Mouse (Mus musculus) neutrophil, adult 5-6 weeks (primary cell): Measurements from ENCODE around the gene Arhgef33. TPM values are rescaled to one million over a fixed set of nuclear protein-coding genes. Genes with fewer than 3 reads are reported as not detected.
"Not testable (repeated sequence)": the region's sequence is repeated elsewhere in the genome, so short reads cannot be mapped to it uniquely, and the experiment has no call there.

Source experiments
- ATAC-seq: fragments of 151-379, 151-347 bp; 2 replicates; pipeline ENCODE4 v1.8.0; 2017; ENCODE audit warnings: mild to moderate bottlenecking, moderate TSS enrichment; ENCODE audit not compliant: insufficient number of reproducible peaks, poor library complexity, low FRiP score, severe bottlenecking; ENCODE audit errors: extremely low read depth
- total RNA-seq: library from RNA; stranded (forward); fragments of 200-1000 nt; gene quantifications from 2 replicates; pipeline ENCODE4 v1.2.3, GENCODE M21; 2017

The Arhgef33 gene
- not detected in 2 replicates for total RNA-seq

- no peak for ATAC-seq
Observed at GRCm38 (mm10) chr17:80307251-80307650, at the start of gene Arhgef33. Arhgef33 (plus strand) TSS chr17:80307407.

DNA sequence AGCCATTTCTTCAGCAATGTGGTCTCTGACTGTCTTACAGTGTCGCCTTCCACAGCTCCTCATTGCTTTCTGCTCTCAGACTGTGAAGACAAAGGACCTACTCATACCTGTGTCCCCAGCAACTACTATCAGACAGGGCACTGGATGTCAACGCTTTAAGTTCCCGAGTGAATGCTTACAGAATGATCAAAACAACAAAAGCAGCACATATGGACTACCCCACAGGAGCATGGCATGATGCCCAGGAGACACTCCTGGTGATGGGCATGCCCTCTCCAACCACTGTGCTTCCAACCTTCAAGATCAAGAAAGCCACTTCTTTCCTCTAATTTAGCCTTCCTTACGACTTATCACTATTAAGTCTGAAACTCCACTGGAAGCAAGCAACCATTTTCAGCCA, 40.1 kb upstream of the Arhgef33 start:
- ATAC-seq: no peak

GRCm38 (mm10) chr17:80268151-80268550, 39.1 kb upstream of the Arhgef33 start:
- no peak for ATAC-seq

DNA sequence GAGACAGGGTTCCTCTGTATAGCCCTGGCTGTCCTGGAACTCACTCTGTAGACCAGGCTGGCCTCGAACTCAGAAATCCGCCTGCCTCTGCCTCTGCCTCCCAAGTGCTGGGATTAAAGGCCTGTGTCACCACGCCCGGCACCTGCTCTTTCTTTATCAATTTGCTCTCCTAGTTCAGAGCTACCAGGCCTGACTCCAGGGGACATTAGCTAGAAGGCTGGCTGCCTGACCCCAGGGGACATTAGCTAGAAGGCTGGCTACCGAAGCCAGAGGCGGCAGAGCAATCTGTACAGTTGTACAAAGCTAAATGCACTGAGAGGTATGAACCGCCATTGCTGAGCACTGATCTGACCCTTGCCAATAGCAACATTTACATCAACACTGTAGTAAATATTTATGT, 36.6 kb upstream of the Arhgef33 start:
- ATAC-seq: not testable (repeated sequence)

GRCm38 (mm10) chr17:80278255-80278654, 29.0 kb upstream of the Arhgef33 start:
- no peak for ATAC-seq

GRCm38 (mm10) chr17:80279340-80280070, 27.7 kb upstream of the Arhgef33 start:
- no peak for ATAC-seq

DNA sequence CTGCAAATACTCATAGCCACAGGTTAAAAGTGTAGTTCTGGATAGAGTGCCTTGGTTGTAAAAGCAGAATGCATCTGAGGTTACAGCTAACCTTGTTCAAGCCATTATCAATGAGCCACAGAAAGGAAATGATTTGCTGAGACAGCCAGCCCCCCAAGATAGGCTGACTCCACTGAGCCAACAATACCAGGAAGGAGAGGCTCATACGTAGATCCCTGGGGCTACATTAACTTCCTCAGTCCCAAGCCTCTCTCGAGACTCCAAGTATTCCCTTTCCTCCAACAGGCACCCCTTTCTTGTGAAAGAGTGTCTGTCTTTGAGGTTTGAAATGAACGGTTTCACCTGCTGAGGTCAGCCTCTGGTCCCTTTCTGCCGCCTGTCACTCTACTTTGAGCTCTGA, 22.8 kb upstream of the Arhgef33 start:
- no peak for ATAC-seq

DNA sequence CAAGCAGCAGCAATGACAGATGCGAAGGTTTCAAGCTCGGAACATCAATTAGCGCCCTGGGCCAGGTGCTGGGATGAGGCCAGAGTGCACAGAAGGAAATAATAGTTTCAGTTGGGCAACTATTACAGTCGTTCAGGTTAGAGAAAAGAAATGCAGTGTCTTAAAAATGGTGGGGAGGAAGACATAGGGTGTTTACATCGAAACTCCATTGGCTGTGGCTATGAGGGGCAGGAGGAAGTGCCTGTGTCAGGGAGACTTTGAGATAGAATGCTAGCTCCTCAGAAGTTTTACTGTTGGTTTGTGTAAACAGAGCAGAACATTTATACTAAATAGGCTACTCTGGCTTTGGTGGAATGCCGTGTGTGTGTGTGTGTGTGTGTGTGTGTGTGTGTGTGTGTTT, 19.2 kb upstream of the Arhgef33 start:
- ATAC-seq: peak; percentile 27; the same call in 1 of the 2 replicates

GRCm38 (mm10) chr17:80289280-80290073, 17.7 kb upstream of the Arhgef33 start:
- no peak for ATAC-seq

DNA sequence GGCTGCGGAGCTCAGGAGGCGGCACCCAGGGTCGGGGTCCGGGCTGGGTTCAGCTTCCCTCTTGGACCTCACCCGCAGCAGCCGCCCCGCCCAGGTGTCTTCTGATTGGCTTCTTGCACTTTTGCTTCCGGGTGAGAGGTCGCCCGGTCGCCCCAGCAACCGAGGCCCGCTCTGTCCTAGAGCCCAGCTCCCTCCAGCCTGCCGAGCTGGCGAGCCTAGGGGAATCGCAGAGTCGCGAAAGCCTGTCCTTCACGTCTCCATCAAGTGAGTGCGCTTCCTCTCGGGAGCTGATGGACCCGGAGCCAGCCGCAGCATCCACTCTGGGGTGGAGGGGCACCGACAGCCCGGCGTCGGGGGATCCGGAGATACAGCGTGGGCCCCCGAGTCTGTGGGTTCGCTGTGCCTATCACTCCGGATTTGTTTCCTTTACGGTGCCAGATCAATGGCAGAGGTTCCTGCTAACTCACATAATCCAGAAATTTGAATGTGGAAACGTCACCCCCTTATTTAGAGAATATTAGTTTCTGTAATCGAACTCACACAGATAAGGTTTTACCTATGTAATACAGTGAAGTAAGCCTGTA, 17.0 kb upstream of the Arhgef33 start, which contains the start of the genes Morn2 and Dhx57:
Gene Morn2 (plus strand): TSS at position 130 of the 584 bp plus-strand sequence.
Gene Dhx57 (minus strand): TSS at position 403 of the 584 bp plus-strand sequence.
- peak; percentile 97 for ATAC-seq

DNA sequence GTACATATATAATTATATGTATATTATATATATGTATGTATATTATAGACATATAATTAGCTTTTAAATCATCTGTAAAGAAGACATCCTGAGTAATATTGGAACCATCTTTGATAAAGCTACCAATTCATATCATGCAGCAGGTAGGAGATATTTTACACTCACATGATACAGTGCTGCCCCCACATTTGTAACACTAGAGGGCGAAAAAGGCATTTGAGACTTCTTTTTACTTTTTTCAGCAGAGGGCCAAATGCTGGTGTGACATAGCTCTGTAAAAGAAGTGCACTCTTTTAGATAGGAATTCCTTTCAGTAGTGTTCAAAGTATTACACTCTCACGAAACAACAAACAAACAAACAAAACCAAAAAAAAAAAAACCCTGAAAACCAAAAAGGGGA, 16.1 kb upstream of the Arhgef33 start:
- peak; percentile 28; the same call in 1 of the 2 replicates for ATAC-seq

- ATAC-seq: no peak
Observed at GRCm38 (mm10) chr17:80295258-80295657, 11.9 kb upstream of the Arhgef33 start.

- ATAC-seq: no peak
Observed at GRCm38 (mm10) chr17:80298844-80299243, 8.4 kb upstream of the Arhgef33 start.

GRCm38 (mm10) chr17:80311761-80312160, 4.6 kb downstream of the Arhgef33 start:
- no peak for ATAC-seq

DNA sequence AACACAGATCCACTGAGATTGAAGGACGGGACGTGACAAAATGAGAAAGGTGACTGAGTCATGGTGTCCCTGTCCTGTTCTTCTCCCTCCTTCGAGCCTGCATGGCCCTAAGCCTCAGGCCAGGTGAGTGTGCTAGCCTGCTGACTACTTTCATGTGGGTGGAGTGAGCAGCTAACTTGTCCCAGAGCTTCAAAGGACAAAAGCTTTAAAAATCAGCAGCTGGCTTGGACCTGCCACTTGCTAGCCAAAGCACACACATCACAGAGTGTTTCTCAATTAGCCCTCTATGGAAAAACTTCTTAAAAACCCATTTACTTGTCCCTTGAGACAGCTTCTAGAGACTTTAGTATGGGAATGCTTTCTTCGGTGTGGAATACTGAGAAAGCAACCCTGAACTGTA, 5.2 kb downstream of the Arhgef33 start:
- no peak for ATAC-seq

GRCm38 (mm10) chr17:80322228-80322627, 15.0 kb downstream of the Arhgef33 start:
- ATAC-seq: no peak

DNA sequence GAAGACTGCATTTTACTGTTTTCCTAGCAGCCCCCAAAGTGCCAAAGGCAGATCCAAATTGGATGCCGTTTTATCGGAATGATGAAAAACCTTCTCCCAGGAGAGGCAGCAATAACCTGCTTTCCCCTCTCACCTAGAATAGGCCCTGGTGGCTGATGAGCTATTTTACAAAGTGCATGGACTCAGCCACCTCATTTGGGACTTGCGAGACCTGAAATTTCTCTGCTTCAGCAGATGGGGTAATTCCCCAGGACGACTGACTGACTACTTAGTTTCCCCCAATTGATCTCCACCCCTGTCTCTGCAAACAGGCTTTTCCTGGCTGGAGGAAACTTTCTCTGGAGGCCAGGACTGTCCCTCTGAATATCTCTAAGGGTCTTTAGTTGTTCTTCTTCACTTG, 15.8 kb downstream of the Arhgef33 start:
- no peak for ATAC-seq

DNA sequence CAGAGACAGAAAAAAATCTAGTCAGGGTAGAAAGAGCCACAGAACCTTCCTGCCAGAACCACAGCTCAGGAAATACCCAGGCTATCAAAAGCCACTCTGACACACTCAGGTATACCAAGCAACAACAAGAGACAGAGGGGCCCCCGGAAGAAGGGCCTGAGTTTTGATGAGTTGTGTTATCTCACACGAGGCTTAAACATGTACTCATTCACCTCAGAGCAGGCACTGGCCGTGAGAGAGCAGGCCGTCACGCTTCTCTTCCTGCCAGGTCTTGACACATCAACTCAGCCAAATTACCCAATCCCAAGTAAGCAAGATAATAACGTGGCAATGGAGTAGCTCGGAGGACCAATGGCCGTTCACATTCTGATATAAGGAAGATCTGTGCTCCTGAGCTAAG, 16.5 kb downstream of the Arhgef33 start:
- peak; percentile 74; the same call in 1 of the 2 replicates for ATAC-seq

DNA sequence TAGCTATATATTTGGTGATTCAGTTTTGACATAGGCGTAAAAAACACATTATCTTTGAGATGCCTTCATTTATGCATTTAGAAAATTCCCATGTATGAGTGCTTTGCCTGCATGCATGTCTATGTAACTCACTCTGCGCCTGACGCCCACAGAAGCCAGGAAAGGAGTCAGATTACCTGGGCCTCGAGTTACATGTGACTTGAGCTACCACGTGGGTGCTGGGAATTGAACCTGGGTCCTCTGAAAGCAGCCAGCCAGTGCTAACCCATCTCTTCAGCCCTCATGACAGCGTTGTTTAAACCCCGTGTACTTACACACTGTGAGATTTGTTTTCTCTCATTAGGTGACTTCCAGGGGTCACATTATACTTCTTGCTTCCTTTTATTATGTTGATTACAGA, 17.3 kb downstream of the Arhgef33 start:
- ATAC-seq: no peak

DNA sequence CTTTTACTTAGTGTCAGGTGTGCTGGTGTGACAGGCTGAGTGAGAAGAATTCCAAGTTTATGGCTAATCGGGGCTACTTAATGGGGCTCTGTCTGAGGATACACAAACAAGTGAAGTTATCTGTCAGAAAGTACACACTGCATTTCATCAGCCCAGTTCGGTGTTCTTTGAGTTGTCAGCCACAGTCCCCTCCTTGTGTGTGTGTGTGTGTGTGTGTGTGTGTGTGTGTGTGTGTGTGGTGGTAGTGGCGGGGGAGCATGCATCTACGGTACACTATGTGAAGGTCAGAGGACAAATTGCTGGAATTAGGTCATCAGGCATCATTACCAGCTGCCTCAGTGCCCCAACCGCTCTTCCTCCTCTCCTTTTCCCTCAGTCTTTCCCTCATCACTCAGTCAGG, 18.2 kb downstream of the Arhgef33 start:
- no peak for ATAC-seq
